Mouse (Mus musculus) midbrain, embryonic 12.5 days (tissue): ENCODE results near the gene Ablim1. TPM values are rescaled to one million over a fixed set of nuclear protein-coding genes. Genes with fewer than 3 reads are reported as not detected.

Experiments
- ATAC-seq: fragments of 200-750 bp; cut with Nextera tagmentation; 2 replicates; pipeline ENCODE4 v1.8.0; 2017; ENCODE audit warnings: low read depth, moderate TSS enrichment, moderate library complexity; ENCODE audit not compliant: low FRiP score
- H3K27ac ChIP-seq: fragments of 300-500 bp; sonication (generic); replicated peaks from 2 replicates; pipeline ENCODE4 v1.5.1; 2016; ENCODE audit warnings: mild to moderate bottlenecking
- H3K27me3 ChIP-seq: fragments of 300-500 bp; sonication (generic); 2 replicates; pipeline ENCODE4 v1.6.1; 2016; ENCODE audit warnings: mild to moderate bottlenecking
- H3K36me3 ChIP-seq: fragments of 300-500 bp; sonication (generic); 2 replicates; pipeline ENCODE4 v1.6.1; 2016
- H3K4me1 ChIP-seq: fragments of 300-500 bp; sonication (generic); 2 replicates; pipeline ENCODE4 v1.6.1; 2016
- H3K4me2 ChIP-seq: fragments of 300-500 bp; sonication (generic); replicated peaks from 2 replicates; pipeline ENCODE4 v1.6.1; 2016; ENCODE audit warnings: mild to moderate bottlenecking, moderate library complexity
- H3K4me3 ChIP-seq: fragments of 300-500 bp; sonication (generic); 2 replicates; pipeline ENCODE4 v1.5.1; 2016; ENCODE audit warnings: mild to moderate bottlenecking
- H3K9ac ChIP-seq: fragments of 300-500 bp; sonication (generic); replicated peaks from 2 replicates; pipeline ENCODE4 v1.6.1; 2016; ENCODE audit warnings: mild to moderate bottlenecking, moderate library complexity
- H3K9me3 ChIP-seq: fragments of 300-500 bp; sonication (generic); 2 replicates; pipeline ENCODE4 v1.6.1; 2016; ENCODE audit warnings: mild to moderate bottlenecking
- WGBS: fragments of 180-500 bp; shearing (Covaris S2); methylation state at CpG from one replicate; pipeline ENCODE4 v1.1.7; 2016; 5-methylcytosine and 5-hydroxymethylcytosine counted together
- polyA plus RNA-seq: library from polyadenylated mRNA; unstranded; fragments of >200 nt; fragmentation: Nextera tagmentation; extraction: Ambion mirVana; gene quantifications from 2 replicates; pipeline ENCODE4 v1.2.1, GENCODE M21; 2016

Ablim1 gene
- polyA plus RNA-seq, 1 experiment from 2014 or later = 24.0 TPM

- no peak for ATAC-seq
- Histone ChIP-seq H3K27ac (no peak overlapping the region), H3K4me1 (no peaks in the 10 kb centered on the region), H3K36me3 (no peaks in the 10 kb centered on the region), H3K4me3 (no peak overlapping the region), H3K9ac (no peak overlapping the region), H3K9me3 (no peaks in the 10 kb centered on the region), H3K4me2 (no peak overlapping the region), H3K27me3 (no peaks in the 10 kb centered on the region)
- 87% methylated on average over 13 of the region's 13 CpGs for WGBS
Measured at GRCm38 (mm10) chr19:57339281-57339864, 24.7 kb upstream of the Ablim1 start.

DNA sequence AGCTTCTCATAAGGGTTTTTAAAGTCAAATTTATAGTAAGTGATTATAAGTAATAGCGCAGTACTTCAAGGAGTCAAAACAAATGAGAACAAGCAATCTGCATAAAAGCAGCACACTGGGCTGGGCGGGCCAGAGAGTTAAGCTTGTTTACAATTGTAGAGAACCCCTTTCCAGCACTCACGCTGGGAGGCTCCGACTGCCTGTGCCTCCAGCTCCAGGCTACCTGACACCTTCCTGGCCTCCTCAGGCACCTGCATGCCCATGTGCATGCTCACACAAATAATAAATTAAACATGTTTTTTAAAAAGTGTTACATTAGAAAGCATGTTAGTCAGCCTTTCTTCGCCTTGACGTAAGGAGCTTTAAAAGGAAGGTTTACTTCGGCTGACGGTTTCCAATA is 20.4 kb upstream of the Ablim1 start:
- WGBS = 40% methylated on average over 8 of the region's 8 CpGs

DNA sequence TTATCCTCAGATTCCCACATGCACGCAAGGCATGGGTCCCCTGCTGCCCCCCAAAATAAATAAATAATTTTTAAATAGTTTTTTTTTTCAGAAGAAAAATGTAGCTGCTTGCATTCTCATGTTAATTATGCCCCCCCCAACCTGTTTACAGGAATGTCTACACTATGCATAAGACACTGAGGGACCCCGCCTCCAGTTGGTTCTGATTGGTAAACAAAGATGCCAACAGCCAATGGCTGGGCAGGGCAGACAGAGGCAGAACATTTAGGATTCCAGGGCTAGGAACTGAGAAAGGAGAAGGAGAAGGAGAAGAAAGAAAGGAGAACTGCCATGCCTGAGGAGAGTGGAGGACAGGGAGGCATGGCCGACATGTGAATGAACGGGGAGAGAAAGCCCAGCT is 18.6 kb upstream of the Ablim1 start:
- H3K4me3 ChIP-seq = no peak overlapping the region
- no peak for ATAC-seq
- H3K27ac ChIP-seq = no peak overlapping the region
- no peaks in the 10 kb centered on the region for H3K9me3 ChIP-seq
- no peak overlapping the region for H3K4me2 ChIP-seq
- H3K27me3 ChIP-seq = no peaks in the 10 kb centered on the region
- H3K9ac ChIP-seq = no peak overlapping the region
- no peaks in the 10 kb centered on the region for H3K4me1 ChIP-seq
- H3K36me3 ChIP-seq = no peaks in the 10 kb centered on the region
- 83% methylated on average over 4 of the region's 4 CpGs for WGBS

More for the DNA sequence above, 20.4 kb upstream of the Ablim1 start:
- Histone ChIP-seq H3K36me3 (no peaks in the 10 kb centered on the region), H3K4me2 (no peak overlapping the region), H3K4me3 (no peak overlapping the region), H3K4me1 (no peaks in the 10 kb centered on the region), H3K27ac (no peak overlapping the region), H3K9me3 (no peaks in the 10 kb centered on the region), H3K9ac (no peak overlapping the region), H3K27me3 (no peaks in the 10 kb centered on the region)
- ATAC-seq = no peak

- Histone ChIP-seq H3K36me3 (no peaks in the 10 kb centered on the region), H3K4me1 (no peaks in the 10 kb centered on the region), H3K27ac (no peak overlapping the region), H3K9ac (no peak overlapping the region), H3K9me3 (no peaks in the 10 kb centered on the region), H3K4me2 (no peak overlapping the region), H3K4me3 (no peak overlapping the region), H3K27me3 (no peaks in the 10 kb centered on the region)
- 86% methylated on average over 6 of the region's 6 CpGs for WGBS
- ATAC-seq = no peak
Measured at GRCm38 (mm10) chr19:57331237-57331636, 16.5 kb upstream of the Ablim1 start.

- H3K36me3 ChIP-seq = no peaks in the 10 kb centered on the region
- no peak overlapping the region for H3K9ac ChIP-seq
- H3K4me1 ChIP-seq = no peaks in the 10 kb centered on the region
- no peaks in the 10 kb centered on the region for H3K27me3 ChIP-seq
- no peak overlapping the region for H3K4me2 ChIP-seq
- no peak overlapping the region for H3K27ac ChIP-seq
- no peak for ATAC-seq
- H3K9me3 ChIP-seq = no peaks in the 10 kb centered on the region
- WGBS = 80% methylated on average over 11 of the region's 11 CpGs
- H3K4me3 ChIP-seq = no peak overlapping the region
Measured at GRCm38 (mm10) chr19:57330309-57330708, 15.6 kb upstream of the Ablim1 start.

DNA sequence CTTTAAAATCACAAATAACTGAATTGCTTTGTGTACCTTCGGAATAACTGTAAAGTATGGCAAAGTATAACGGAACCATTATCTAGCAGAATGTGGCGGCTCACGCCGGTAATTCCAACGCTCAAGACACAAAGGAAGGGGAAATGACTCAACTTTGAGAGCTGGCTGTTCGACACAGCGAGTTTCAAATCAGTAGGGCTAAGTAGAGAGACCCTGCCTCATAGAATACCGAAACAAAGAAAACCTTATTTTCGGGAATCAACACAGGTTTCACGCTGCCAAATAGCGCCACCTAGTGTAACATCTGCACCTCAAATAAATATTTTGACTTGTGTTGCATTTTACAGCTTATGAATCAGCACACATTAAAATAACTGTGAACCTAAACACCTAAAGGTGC is 14.1 kb upstream of the Ablim1 start:
- Histone ChIP-seq H3K27me3 (no peaks in the 10 kb centered on the region), H3K27ac (no peak overlapping the region), H3K9ac (no peak overlapping the region), H3K9me3 (no peaks in the 10 kb centered on the region), H3K4me3 (no peak overlapping the region), H3K4me2 (no peak overlapping the region), H3K36me3 (no peaks in the 10 kb centered on the region), H3K4me1 (no peaks in the 10 kb centered on the region)
- 61% methylated on average over 12 of the region's 12 CpGs for WGBS
- ATAC-seq = no peak

DNA sequence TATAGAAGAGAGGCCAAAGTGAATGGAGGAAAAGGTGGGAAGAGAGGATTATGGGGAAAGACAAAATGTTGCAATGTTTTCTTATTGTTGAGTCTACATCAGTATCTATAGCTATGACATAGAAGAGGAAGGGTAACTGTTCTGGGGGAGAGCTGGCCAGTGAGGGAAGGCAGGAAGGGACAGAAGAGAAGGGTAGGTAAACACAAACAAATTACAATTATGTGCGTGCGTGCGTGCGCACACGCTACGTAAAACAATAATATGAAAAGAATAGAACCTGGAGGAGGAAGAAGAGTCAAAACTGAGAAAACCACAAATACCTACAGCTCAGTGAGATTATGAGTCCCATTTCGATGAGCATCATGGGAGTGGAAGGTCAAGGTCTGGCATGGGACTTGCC is 13.6 kb upstream of the Ablim1 start:
- WGBS = 98% methylated on average over 7 of the region's 7 CpGs
- Histone ChIP-seq H3K4me3 (no peak overlapping the region), H3K27me3 (no peaks in the 10 kb centered on the region), H3K36me3 (no peaks in the 10 kb centered on the region), H3K9me3 (no peaks in the 10 kb centered on the region), H3K4me2 (no peak overlapping the region), H3K4me1 (no peaks in the 10 kb centered on the region), H3K27ac (no peak overlapping the region), H3K9ac (no peak overlapping the region)
- no peak for ATAC-seq

GRCm38 (mm10) chr19:57327679-57328078 is 13.0 kb upstream of the Ablim1 start:
- no peaks in the 10 kb centered on the region for H3K36me3 ChIP-seq
- no peaks in the 10 kb centered on the region for H3K27me3 ChIP-seq
- no peak overlapping the region for H3K4me3 ChIP-seq
- H3K27ac ChIP-seq = no peak overlapping the region
- H3K4me1 ChIP-seq = no peaks in the 10 kb centered on the region
- no peak for ATAC-seq
- no peak overlapping the region for H3K4me2 ChIP-seq
- no peak overlapping the region for H3K9ac ChIP-seq
- H3K9me3 ChIP-seq = no peaks in the 10 kb centered on the region

GRCm38 (mm10) chr19:57325748-57326300 is 11.1 kb upstream of the Ablim1 start:
- H3K4me1 ChIP-seq = no peaks in the 10 kb centered on the region
- H3K36me3 ChIP-seq = no peaks in the 10 kb centered on the region
- H3K9me3 ChIP-seq = no peaks in the 10 kb centered on the region
- ATAC-seq = no peak
- no peak overlapping the region for H3K27ac ChIP-seq
- H3K4me3 ChIP-seq = no peak overlapping the region
- H3K27me3 ChIP-seq = no peaks in the 10 kb centered on the region
- H3K4me2 ChIP-seq = no peak overlapping the region
- H3K9ac ChIP-seq = no peak overlapping the region
- WGBS = 37% methylated on average over 7 of the region's 7 CpGs

DNA sequence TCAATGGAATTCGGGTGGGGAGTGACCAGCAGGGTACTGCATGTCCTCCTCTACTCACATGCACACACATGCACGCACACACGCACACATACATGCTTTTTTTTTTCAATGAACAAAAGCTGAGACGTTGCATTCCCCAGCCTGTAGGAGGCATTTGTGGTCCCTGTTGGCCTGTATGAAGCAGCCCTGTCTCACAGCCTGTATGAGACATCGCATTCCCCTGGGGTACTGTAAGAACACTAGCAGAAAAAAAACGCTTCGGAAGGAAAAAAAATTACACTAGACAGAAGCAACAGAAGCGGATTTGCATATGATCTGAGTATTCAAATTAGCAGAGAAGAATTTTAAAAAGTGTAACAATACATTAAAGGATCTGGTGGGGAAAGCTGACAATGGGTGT is 8.4 kb upstream of the Ablim1 start:
- Histone ChIP-seq H3K4me1 (no peaks in the 10 kb centered on the region), H3K27ac (no peak overlapping the region), H3K27me3 (no peaks in the 10 kb centered on the region), H3K4me2 (no peak overlapping the region), H3K9ac (no peak overlapping the region), H3K4me3 (no peak overlapping the region), H3K9me3 (no peaks in the 10 kb centered on the region), H3K36me3 (no peaks in the 10 kb centered on the region)
- ATAC-seq = no peak
- 84% methylated on average over 8 of the region's 8 CpGs for whole genome bisulfite sequencing

DNA sequence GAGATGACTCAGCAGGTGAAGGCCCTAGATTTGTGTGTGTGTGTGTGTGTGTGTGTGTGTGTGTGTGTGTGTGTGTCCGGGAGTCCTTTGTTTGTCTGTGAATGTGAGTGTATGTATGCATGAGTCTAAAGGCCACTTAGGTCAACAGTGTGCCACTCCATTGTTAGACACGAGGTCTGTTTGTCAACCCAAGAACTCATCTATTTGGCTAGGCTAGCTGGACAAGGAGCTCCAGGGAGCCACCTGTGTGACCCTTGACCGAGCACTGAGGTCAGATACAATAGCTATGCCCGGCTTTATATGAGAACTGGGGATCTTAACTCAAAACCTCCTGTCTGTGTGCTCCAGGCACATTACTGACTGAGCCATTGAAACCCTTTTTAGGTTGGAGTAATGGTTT is 7.8 kb upstream of the Ablim1 start:
- Histone ChIP-seq H3K27ac (no peak overlapping the region), H3K9ac (no peak overlapping the region), H3K27me3 (no peaks in the 10 kb centered on the region), H3K36me3 (no peaks in the 10 kb centered on the region), H3K4me3 (no peak overlapping the region), H3K4me2 (no peak overlapping the region), H3K9me3 (no peaks in the 10 kb centered on the region), H3K4me1 (no peaks in the 10 kb centered on the region)
- no peak for ATAC-seq
- 63% methylated on average over 4 of the region's 4 CpGs for WGBS

- Histone ChIP-seq H3K9me3 (no peaks in the 10 kb centered on the region), H3K27me3 (no peaks in the 10 kb centered on the region), H3K4me1 (no peaks in the 10 kb centered on the region), H3K9ac (no peak overlapping the region), H3K27ac (no peak overlapping the region), H3K36me3 (no peaks in the 10 kb centered on the region), H3K4me2 (no peak overlapping the region), H3K4me3 (no peak overlapping the region)
- WGBS = 88% methylated on average over 3 of the region's 3 CpGs
- no peak for ATAC-seq
Measured at GRCm38 (mm10) chr19:57321839-57322238, 7.1 kb upstream of the Ablim1 start.
